Mouse (Mus musculus): ENCODE data around the gene Poglut1.

The Poglut1 gene

DNA sequence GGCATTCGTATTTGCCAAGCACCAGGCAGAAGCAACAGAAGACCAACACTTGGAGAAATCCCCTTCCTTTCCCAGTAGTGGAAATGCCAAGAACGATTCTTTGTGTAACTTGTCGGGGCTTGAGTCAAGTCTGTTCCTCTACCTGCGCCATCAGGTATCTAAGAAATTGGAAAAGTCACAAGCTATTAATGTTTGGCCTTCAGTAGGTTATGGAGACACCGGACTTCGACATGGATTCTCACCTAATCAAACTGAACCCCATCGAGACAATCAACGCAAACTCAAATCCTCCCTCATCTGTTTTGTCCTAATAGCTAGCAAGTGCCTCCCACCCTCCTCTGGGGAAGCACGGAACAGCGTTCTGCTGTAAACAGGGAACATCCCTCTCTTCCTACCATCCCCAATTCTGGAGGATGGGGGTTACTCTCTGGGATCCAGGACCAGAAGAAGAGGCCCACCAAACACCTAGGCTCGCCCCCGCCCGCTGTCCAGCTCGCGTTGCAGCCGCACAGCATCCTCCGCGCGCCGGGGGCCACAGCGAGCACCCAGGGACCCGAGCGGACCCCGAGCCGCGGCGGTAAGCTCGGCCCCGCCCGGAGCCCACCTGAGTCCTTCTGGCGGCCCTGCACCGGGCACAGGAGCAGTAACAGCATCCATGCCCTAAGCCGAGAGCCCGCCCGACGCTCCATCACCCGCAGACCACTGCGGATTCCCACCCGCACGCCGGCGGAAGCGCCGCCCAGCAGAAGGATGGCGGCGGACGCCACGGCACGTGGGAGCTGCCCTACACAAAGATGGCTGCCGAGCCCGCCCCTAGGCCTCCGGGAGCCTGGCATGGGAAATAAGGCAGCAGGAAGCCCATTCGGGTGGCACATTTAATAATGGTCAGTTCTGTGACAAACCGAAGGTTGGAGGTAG, at the start of gene Poglut1:
Gene Poglut1, minus strand, starts transcription at position 780 of the 918 bp plus-strand sequence.
- DNase-seq (ENCODE audit: inconsistent age in 2 of 2, low spot score in 1 of 2), result peak; percentile 83 to 92

DNA sequence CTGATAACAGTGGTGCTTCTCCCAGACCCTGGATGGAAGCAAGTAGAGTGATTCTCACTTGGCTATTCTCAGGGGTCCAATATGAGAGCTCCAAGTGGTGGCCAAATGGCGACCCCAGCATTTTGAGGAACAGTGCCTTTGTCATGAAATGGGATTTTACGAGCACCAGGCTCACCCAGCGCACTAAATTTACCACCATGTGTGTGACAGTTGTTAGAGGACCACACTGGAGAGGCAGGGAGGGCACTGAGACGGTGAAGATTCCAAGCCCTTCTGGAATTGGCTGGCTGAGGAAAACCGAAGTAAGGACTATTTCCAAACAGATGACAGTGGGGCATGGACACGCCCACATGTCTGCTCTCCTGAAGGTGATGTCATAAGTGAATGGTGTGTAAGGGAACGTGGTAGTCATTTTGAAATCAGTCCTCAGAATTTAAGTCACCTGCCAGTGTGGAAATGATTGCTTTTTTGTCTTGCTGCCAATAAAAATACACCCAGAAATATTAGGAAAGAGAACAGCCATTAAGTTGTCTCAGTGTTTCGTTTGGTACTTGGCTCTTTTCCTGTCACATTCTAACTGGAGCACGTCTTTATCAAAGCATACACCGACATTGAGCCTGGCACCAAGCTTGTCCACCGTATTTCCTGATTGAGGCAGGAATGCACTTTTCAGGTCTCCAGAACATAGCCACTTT, 49.1 kb upstream of the Poglut1 start:
- peak in 1 of 2 experiments; percentile 70 for DNase-seq (ENCODE audit: inconsistent age in 2 of 2, low spot score in 1 of 2)

GRCm38 (mm10) chr16:38596651-38597050, 46.6 kb upstream of the Poglut1 start:
- peak; percentile 35 to 73 for DNase-seq (ENCODE audit: inconsistent age in 2 of 2, low spot score in 1 of 2)

DNA sequence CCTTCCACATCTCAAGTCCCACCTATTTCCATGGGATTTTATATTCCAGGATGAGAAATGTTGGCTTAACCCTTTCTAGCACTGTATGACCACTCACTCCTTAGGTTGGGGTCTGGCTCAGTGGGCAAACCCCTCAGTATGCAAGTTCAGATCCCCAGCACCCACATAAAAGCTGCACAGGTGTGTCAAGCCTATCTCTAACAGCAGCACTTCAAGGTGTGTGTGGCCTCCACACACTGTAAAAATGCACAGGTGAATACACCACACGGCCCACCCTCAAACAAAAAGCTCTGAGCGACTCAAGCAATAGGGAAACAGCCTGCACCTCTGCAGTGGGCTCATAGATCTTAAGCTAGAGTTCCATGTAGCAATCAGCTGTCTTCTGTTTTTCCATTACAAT, 46.0 kb upstream of the Poglut1 start:
- DNase-seq (ENCODE audit: inconsistent age in 2 of 2, low spot score in 1 of 2), result no peak

DNA sequence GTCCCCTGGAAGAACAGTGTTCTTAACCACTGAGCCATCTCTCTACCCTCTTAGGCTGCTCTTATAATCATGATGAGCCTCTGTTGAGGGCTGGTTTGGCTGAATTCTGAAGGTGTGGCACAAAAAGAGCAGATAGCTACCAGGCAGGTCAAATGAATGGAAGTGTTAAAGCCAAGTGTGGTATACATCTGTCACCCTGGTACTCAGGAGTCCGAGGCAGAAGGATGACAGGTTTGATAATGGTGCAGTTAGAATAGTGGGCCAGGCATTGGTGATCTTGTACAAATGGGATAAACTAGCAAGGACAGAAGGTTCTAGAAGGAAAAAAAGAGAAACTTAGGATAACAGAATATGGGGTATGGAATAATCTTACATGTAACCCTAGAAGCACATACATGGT, 44.4 kb upstream of the Poglut1 start:
- DNase-seq (ENCODE audit: inconsistent age in 2 of 2, low spot score in 1 of 2), result no peak

DNA sequence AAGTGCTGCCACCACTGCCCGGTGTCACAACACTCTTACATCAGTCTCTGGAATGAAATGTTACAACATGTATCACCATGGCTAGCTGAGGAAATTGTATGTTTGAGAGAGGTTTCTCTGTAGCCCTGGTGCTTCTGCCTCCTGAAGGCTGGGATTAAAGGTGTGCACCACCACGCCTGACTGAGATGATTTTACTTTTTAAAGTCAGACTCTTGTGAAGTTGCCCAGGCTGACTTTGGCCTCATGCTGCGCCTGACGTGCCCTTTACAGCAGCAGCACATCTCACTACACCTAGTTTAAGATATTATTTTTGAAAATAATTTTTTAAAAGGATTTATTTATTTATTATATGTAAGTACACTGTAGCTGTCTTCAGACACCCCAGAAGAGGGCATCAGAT, 42.9 kb upstream of the Poglut1 start:
- no peak for DNase-seq (ENCODE audit: inconsistent age in 2 of 2, low spot score in 1 of 2)

DNA sequence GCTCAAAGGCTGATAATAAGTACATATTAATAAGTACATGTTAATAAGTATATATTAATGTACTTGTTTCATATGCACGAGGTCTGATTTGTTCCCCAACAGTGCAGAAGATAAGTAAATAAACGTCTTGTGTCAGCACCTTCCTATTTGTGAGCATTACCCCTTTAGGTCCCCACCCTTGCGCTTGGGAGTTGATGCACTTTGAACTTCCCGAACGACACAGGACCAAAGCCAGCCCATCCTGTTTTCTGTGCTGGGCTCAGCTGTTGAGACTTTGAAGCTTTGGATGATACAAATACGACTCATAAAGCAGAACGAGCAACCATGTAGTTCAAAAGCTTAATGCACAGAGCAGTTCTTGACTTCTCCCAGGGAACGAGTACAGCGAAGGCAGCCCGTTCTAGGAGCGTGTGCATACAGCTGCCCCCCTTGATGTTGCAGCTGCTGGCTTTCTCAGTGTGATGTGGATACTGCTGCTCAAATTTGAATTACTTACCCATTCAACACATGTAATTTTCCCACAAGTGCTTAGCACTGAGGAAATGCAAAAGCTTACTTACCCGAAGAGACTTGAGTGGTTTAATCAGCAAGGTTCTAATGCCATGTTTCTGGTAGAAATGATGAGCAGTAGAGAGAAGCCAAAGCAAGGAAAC, 42.1 kb upstream of the Poglut1 start:
- DNase-seq (ENCODE audit: inconsistent age in 2 of 2, low spot score in 1 of 2), result no peak

GRCm38 (mm10) chr16:38591506-38591905, 41.4 kb upstream of the Poglut1 start:
- DNase-seq (ENCODE audit: inconsistent age in 2 of 2, low spot score in 1 of 2), result no peak

DNA sequence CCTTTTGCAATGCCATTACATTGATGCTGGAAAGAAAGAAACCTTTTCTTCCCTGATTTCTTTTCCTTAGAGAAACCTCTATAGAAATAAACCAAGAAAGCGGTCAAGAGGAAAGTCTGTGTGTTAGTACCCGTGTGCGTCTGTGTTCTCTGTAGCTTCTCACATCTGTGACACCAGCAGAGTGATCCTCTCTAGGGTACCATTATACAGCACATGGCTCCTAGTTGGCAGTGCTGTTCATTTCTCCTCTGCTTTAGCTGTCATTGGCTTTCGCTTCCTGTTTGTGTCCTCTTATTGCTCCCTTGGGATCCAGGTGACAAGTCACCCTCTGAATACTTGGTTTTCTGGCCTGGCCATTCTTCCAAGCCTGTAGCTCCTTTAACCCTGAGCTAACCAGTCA, 37.5 kb upstream of the Poglut1 start:
- no peak for DNase-seq (ENCODE audit: inconsistent age in 2 of 2, low spot score in 1 of 2)

- no peak for DNase-seq (ENCODE audit: inconsistent age in 2 of 2, low spot score in 1 of 2)
Observed at GRCm38 (mm10) chr16:38587163-38587562, 37.1 kb upstream of the Poglut1 start.

DNA sequence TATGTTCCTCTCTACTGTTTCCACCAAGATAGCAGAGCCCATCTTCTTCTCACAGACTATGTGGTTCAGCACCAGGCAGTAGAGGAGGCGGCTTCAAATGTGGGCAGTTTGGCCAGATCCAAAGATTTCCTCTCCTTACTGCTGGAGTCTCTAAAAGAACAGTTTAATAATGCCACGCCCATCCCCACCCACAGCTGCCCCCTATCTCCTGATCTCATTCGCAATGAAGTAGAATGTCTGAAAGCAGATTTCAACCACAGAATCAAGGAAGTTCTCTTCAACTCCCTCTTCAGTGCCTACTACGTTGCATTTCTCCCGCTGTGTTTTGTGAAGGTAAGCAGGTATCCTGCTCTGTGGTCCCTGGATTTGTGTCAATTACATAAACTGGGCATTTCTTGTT, 35.1 kb upstream of the Poglut1 start:
- no peak for DNase-seq (ENCODE audit: inconsistent age in 2 of 2, low spot score in 1 of 2)

- DNase-seq (ENCODE audit: inconsistent age in 2 of 2, low spot score in 1 of 2), result no peak
Observed at GRCm38 (mm10) chr16:38584761-38585160, 34.7 kb upstream of the Poglut1 start.

DNA sequence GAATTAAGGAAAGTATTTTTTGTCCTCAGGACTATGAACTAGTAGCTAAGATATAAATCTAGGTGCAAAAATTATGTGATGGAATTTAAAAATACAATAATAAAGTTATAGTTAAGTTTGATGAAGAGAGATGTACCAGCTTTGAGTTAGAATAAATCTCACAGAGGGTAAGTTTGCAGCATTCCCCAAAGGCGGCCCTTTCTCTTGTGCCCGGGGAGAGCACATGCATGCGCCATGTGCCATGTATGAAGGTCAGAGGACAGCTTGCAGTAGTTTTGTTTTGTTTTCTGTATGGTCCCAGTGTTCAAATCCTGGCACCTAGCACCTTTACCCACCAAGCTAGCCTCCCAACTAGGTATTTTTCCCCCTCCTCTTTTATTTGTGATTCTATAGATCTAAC, 21.4 kb upstream of the Poglut1 start:
- DNase-seq (ENCODE audit: inconsistent age in 2 of 2, low spot score in 1 of 2), result no peak

- peak; percentile 27 to 85 for DNase-seq (ENCODE audit: inconsistent age in 2 of 2, low spot score in 1 of 2)
Observed at GRCm38 (mm10) chr16:38568192-38568591, 18.1 kb upstream of the Poglut1 start.

GRCm38 (mm10) chr16:38563516-38563915, 13.5 kb upstream of the Poglut1 start:
- DNase-seq (ENCODE audit: inconsistent age in 2 of 2, low spot score in 1 of 2), result peak in 1 of 2 experiments; percentile 57

GRCm38 (mm10) chr16:38562968-38563327, 12.9 kb upstream of the Poglut1 start:
- no peak for DNase-seq (ENCODE audit: inconsistent age in 2 of 2, low spot score in 1 of 2)

DNA sequence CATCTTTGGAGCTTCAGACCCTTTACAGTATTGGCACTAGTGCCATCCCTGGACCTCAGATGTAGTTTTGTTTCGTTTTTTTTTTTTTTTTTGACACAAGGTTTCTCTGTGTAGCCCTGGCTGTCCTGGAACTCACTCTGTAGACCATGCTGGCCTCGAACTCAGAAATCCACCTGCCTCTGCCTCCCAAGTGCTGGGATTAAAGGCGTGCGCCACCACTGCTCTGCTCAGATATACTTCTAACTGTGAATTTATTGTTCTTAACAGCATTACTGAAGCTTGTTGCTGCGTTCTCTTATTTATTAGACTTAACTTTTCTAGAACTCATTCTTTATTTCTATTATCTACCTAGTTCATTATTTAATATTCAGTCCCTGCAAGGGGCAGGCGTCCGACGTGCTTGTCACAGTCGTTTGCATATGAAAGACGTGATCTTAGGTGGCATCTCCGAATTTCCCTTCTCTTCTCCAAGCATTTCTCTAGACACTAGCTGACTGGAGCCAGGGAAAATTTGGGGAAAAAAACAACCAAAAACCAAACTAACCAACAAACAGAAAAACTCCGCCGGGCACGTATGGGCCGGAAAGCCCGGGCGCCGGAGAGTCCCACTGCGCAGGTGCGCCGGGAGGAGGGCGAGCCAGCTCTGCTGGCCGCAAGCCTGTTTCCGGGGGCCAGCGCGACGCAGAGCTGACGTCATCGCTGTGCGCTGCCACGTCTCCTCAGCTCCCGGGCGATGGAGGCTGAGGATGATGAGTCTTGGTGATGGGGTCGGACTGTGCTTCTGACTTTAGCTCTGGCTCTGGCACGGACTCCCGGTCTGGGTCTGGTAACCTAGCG, 12.3 kb upstream of the Poglut1 start:
- peak; percentile 95 to 98 for DNase-seq (ENCODE audit: inconsistent age in 2 of 2, low spot score in 1 of 2)

DNA sequence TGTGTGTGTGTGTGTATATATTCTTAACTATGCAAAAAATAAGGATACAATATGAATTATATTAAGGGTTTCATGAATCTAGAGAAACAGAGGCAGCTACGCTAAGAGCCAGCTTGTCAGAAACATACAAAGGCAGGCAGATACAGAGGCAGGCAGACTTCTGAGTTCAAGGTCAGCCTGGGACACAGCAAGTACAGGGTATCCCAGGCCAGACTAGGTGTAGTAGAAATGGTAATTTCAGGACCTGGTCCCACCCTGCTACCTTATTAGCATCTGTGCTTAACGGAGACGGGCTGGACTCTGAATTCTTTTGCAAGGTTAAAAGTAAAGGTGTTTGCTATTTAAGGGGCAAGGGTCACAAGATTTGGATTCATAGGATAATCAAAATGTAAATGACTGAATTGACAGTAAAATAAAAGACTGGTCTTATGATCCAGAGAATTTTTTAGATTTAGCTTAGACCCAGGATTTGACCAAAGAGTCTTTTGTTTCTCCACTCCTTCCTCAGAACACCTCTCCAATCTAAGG, 8.2 kb upstream of the Poglut1 start, which contains the start of gene Tmem39a:
Gene Tmem39a, plus strand, starts transcription at position 478 of the 528 bp plus-strand sequence.
- no peak for DNase-seq (ENCODE audit: inconsistent age in 2 of 2, low spot score in 1 of 2)

- no peak for DNase-seq (ENCODE audit: inconsistent age in 2 of 2, low spot score in 1 of 2)
Observed at GRCm38 (mm10) chr16:38555988-38556387, 5.9 kb upstream of the Poglut1 start.

- DNase-seq (ENCODE audit: inconsistent age in 2 of 2, low spot score in 1 of 2), result no peak
Observed at GRCm38 (mm10) chr16:38548000-38548399, 2.1 kb downstream of the Poglut1 start.

Measured in adrenal gland, adult (tissue).